9 mouse cellular contexts compared by ENCODE assay signal in the genomic region with DNA sequence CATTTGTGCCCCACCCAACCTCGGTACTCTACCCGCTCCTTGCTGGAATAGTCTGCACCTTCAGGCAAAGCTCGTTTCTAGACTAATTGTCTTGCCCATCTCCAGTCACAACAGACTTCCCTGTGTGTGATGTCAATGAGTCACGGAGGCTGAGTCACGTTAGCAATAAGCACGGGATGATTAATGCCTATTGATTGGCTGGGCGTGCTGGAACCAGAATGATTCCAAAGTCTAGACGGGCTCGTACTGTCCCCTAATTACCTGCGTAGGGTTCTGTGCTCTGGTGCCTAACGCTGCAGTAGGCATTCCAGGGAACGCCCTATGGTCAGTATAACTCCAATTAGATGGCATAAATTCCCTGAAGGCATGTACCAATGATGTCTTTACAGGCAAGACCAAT.
A peak's percentile ranks its signal among the peaks of the same experiment; 100 is the strongest.
DNase-seq lines count a peak whose midpoint lies in the region; ATAC-seq lines count a peak whose summit lies in the region.
"Had no signal": no experiment of that assay in that cellular context is flagged by ENCODE, and none has a peak within 500 bp of the region (broad histone marks: within the 10 kb centered on the region; RNA-seq: fewer than 3 reads in every experiment).

No protein-coding gene starts in this region.

- H3K9me3 ChIP-seq in liver, embryonic 13.5 days (replicated peaks) = no peaks in the 10 kb centered on the region
- H3K9me3 ChIP-seq: midbrain, embryonic 13.5 days had no signal

- H3K36me3 ChIP-seq in liver, embryonic 13.5 days = no peaks in the 10 kb centered on the region
- H3K36me3 ChIP-seq: midbrain, embryonic 13.5 days had no signal

- H3K4me1 ChIP-seq in liver, embryonic 13.5 days (replicated peaks) = no peaks in the 10 kb centered on the region

- H3K9ac ChIP-seq in liver, embryonic 13.5 days = no peak overlapping the region
- H3K9ac ChIP-seq: midbrain, embryonic 13.5 days had no signal

- no peak overlapping the region for H3K4me3 ChIP-seq in liver, embryonic 13.5 days (replicated peaks)
- H3K4me3 ChIP-seq: midbrain, embryonic 13.5 days had no signal

- peak overlapping the region; percentile 42; the same call in 1 of the 2 replicates for H3K4me2 ChIP-seq in liver, embryonic 13.5 days
- H3K4me2 ChIP-seq: midbrain, embryonic 13.5 days had no signal

- no peak for ATAC-seq in liver, embryonic 13.5 days (ENCODE audit: low read depth)
- ATAC-seq in activated CD4-positive, CD25-positive, alpha-beta regulatory T cell, adult 4 months = no peak
- ATAC-seq: midbrain, embryonic 13.5 days had no signal

- no peaks in the 10 kb centered on the region for H3K27me3 ChIP-seq in liver, embryonic 13.5 days
- H3K27me3 ChIP-seq: midbrain, embryonic 13.5 days had no signal

- no peak overlapping the region for H3K27ac ChIP-seq in liver, embryonic 13.5 days
- H3K27ac ChIP-seq: midbrain, embryonic 13.5 days had no signal

- DNase-seq in layer of hippocampus, adult 18-20 months (ENCODE audit: low spot score in 2 of 2) = peak; percentile 51 to 73
- no peak for DNase-seq in layer of hippocampus, postnatal 14 days (ENCODE audit: low spot score in 2 of 2)
- peak; percentile 20 for DNase-seq in NIH3T3 (ENCODE audit: low read depth)
- DNase-seq in adrenal gland, postnatal 25 days = peak; percentile 55
- no peak for DNase-seq in liver, embryonic 13.5 days
- DNase-seq in lung, postnatal 36 days = no peak
- DNase-seq: left cerebral cortex, postnatal 4 days had no signal

- 58% methylated on average over 12 of the region's 12 CpGs for WGBS in liver, embryonic 13.5 days (ENCODE audit: insufficient replicate concordance)

Comparison
In these comparisons a context has a peak if more than half of its experiments do, and no peak if none do; other contexts are left out.
1. DNase-seq: peak in layer of hippocampus, adult 18-20 months (2 of 2), NIH3T3 (single experiment) and adrenal gland, postnatal 25 days (single experiment); none in layer of hippocampus, postnatal 14 days (0 of 2), liver, embryonic 13.5 days (single experiment) and lung, postnatal 36 days (single experiment).